Mouse (Mus musculus): ENCODE measurements around the gene Cenpm. TPM values are rescaled to one million over a fixed set of nuclear protein-coding genes. Genes with fewer than 3 reads are reported as not detected.

Gene Cenpm
- total and polyA plus RNA-seq, 2 experiments from 2014 or later, result 15.0 to 23.0 TPM

- Histone ChIP-seq H3K27ac (peak overlapping the region; percentile 8; the same call in 1 of the 2 replicates), H3K9ac (replicated peaks; ENCODE audit: low read length) (no peak overlapping the region), H3K4me1 (ENCODE audit: insufficient read depth, low read length) (peaks cover 11% of the 10 kb centered on the region), H3K9me3 (ENCODE audit: low read length) (no peaks in the 10 kb centered on the region), H3K4me2 (ENCODE audit: low read depth, low read length) (no peak overlapping the region), H3K27me3 (ENCODE audit: insufficient read depth, low read length) (no peaks in the 10 kb centered on the region), H3K4me3 (ENCODE audit: low read length) (no peak overlapping the region), H3K36me3 (ENCODE audit: insufficient read depth, low read length) (no peaks in the 10 kb centered on the region)
- no peak for TF ChIP-seq CTCF (IDR thresholded peaks at IDR 0.05; ENCODE audit: low read depth)
- 11% methylated on average over 3 of the region's 3 CpGs for WGBS
- DNase-seq (ENCODE audit: low spot score) (peak; percentile 65), ATAC-seq (peak; percentile 42; the same call in 1 of the 2 replicates)
Observed at GRCm38 (mm10) chr15:82268185-82268584, 23.6 kb upstream of the Cenpm start.

DNA sequence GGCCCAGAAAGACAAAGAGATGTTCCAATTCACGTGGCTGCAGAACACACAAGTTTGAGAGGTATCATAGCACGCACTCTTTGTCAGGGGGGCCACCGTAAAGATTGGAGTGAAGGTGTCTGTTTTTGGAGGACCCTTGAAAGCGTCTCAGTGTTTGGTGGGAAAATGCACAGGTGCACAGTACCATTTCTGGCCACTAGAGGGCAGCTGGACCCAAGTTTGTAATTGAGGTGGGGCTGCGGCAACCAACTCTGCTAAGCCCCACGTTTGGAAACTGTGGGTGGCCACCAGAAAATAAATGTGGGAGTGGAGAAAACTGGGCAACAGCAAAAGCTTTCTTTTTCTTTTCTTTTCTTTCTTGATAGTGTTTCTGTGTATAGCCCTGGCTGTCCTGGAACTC lies 21.8 kb upstream of the Cenpm start:
- Histone ChIP-seq H3K4me2 (ENCODE audit: low read depth, low read length) (no peak overlapping the region), H3K4me1 (ENCODE audit: insufficient read depth, low read length) (peaks cover 11% of the 10 kb centered on the region), H3K27me3 (ENCODE audit: insufficient read depth, low read length) (no peaks in the 10 kb centered on the region), H3K9me3 (ENCODE audit: low read length) (no peaks in the 10 kb centered on the region), H3K4me3 (ENCODE audit: low read length) (no peak overlapping the region), H3K36me3 (ENCODE audit: insufficient read depth, low read length) (no peaks in the 10 kb centered on the region), H3K9ac (replicated peaks; ENCODE audit: low read length) (no peak overlapping the region), H3K27ac (no peak overlapping the region)
- TF ChIP-seq CTCF (IDR thresholded peaks at IDR 0.05; ENCODE audit: low read depth), result peak; percentile 95
- WGBS, result 16% methylated on average over 6 of the region's 6 CpGs
- ATAC-seq, result no peak
- DNase-seq (ENCODE audit: low spot score), result peak; percentile 84

DNA sequence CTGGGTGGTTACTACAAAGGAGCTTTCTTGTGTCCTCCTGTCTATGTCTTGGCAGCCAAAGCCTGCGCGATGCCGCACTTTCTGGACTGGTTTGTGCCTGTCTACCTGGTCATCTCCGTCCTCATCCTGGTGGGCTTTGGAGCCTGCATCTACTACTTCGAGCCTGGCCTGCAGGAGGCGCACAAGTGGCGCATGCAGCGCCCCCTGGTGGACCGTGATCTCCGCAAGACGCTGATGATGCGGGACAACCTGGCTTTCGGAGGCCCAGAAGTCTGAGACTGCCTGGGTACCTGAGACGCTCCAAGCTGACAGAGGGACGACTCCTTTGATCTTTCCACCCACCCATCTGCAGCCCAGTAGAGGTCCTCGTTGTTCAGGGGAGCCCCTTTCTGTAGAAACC lies 15.0 kb upstream of the Cenpm start:
- TF ChIP-seq CTCF (IDR thresholded peaks at IDR 0.05; ENCODE audit: low read depth), result peak; percentile 99
- ATAC-seq (no peak), DNase-seq (ENCODE audit: low spot score) (peak; percentile 84)
- Histone ChIP-seq H3K9ac (replicated peaks; ENCODE audit: low read length) (no peak overlapping the region), H3K27me3 (ENCODE audit: insufficient read depth, low read length) (no peaks in the 10 kb centered on the region), H3K27ac (no peak overlapping the region), H3K9me3 (ENCODE audit: low read length) (no peaks in the 10 kb centered on the region), H3K4me1 (ENCODE audit: insufficient read depth, low read length) (peaks cover 15% of the 10 kb centered on the region; the same call in 1 of the 2 replicates), H3K4me3 (ENCODE audit: low read length) (no peak overlapping the region), H3K4me2 (ENCODE audit: low read depth, low read length) (no peak overlapping the region), H3K36me3 (ENCODE audit: insufficient read depth, low read length) (no peaks in the 10 kb centered on the region)
- WGBS, result 14% methylated on average over 16 of the region's 16 CpGs

DNA sequence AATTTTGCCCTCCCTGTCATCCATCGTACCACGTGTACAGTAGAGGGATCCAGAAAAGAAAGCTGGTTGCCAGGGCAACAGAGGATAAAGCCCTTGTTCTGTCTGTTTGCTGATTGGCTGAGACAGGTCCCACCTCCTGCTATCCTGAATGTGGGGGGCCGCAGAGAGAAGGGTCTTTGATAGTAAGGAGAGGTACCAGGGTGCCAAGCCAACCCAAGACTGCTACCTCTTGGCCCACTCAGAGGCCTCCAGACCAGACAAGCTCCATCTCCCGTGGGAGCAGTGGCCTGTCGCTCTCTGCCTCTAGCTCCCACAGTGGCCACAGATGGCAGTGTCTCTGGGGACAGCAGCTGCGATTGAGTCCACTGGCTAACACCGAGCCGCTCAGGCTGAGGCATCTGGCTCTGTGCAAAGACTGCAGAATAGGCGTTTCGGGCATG lies 11.4 kb upstream of the Cenpm start:
- Histone ChIP-seq H3K27ac (peak overlapping the region; percentile 87), H3K9ac (replicated peaks; ENCODE audit: low read length) (peak overlapping the region; percentile 52), H3K36me3 (ENCODE audit: insufficient read depth, low read length) (no peaks in the 10 kb centered on the region), H3K4me1 (ENCODE audit: insufficient read depth, low read length) (peaks cover 15% of the 10 kb centered on the region; the same call in 1 of the 2 replicates), H3K4me2 (ENCODE audit: low read depth, low read length) (peak overlapping the region; percentile 57), H3K9me3 (ENCODE audit: low read length) (no peaks in the 10 kb centered on the region), H3K4me3 (ENCODE audit: low read length) (peak overlapping the region; percentile 42), H3K27me3 (ENCODE audit: insufficient read depth, low read length) (no peaks in the 10 kb centered on the region)
- 2% methylated on average over 10 of the region's 10 CpGs for WGBS
- TF ChIP-seq CTCF (IDR thresholded peaks at IDR 0.05; ENCODE audit: low read depth), result peak; percentile 62
- DNase-seq (ENCODE audit: low spot score) (peak; percentile 93), ATAC-seq (peak; percentile 95)

GRCm38 (mm10) chr15:82255248-82255647 lies 10.7 kb upstream of the Cenpm start:
- DNase-seq (ENCODE audit: low spot score) (peak; percentile 64), ATAC-seq (peak; percentile 6; the same call in 1 of the 2 replicates)
- 43% methylated on average over 4 of the region's 4 CpGs for WGBS

GRCm38 (mm10) chr15:82252097-82252496 lies 7.5 kb upstream of the Cenpm start, which contains the start of gene 1500009C09Rik:
Gene 1500009C09Rik (plus strand): TSS chr15:82252397.
- no peak for TF ChIP-seq CTCF (IDR thresholded peaks at IDR 0.05; ENCODE audit: low read depth)

More at GRCm38 (mm10) chr15:82255248-82255647, 10.7 kb upstream of the Cenpm start:
- Histone ChIP-seq H3K4me1 (ENCODE audit: insufficient read depth, low read length) (peaks cover 15% of the 10 kb centered on the region; the same call in 1 of the 2 replicates), H3K4me2 (ENCODE audit: low read depth, low read length) (peak overlapping the region; percentile 57), H3K27ac (peak overlapping the region; percentile 87), H3K36me3 (ENCODE audit: insufficient read depth, low read length) (no peaks in the 10 kb centered on the region), H3K27me3 (ENCODE audit: insufficient read depth, low read length) (no peaks in the 10 kb centered on the region), H3K9ac (replicated peaks; ENCODE audit: low read length) (no peak overlapping the region), H3K9me3 (ENCODE audit: low read length) (no peaks in the 10 kb centered on the region), H3K4me3 (ENCODE audit: low read length) (peak overlapping the region; percentile 42; the same call in 1 of the 2 replicates)
- peak; percentile 61 for TF ChIP-seq CTCF (IDR thresholded peaks at IDR 0.05; ENCODE audit: low read depth)

DNA sequence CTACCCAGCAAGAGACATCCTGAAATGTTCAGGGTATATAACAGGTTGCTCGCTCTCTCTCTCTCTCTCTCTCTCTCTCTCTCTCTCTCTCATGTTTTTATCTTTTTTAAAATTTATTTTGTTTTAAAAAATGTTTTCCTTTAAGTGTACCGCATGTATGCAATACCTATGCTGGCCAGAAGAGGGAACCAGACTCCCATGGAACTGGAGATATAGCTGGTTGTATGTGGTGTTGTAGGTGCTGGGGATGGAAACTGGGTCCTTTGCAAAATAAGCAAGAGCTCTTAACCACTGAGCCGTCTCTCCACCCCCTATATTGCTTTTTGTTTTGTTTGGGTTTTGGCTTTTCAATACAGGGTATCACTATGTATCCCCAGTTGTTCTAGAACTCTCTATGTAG lies 7.0 kb upstream of the Cenpm start:
- Histone ChIP-seq H3K4me1 (ENCODE audit: insufficient read depth, low read length) (peaks cover 7% of the 10 kb centered on the region; the same call in 1 of the 2 replicates), H3K27me3 (ENCODE audit: insufficient read depth, low read length) (no peaks in the 10 kb centered on the region), H3K9ac (replicated peaks; ENCODE audit: low read length) (no peak overlapping the region), H3K9me3 (ENCODE audit: low read length) (no peaks in the 10 kb centered on the region), H3K27ac (no peak overlapping the region), H3K36me3 (ENCODE audit: insufficient read depth, low read length) (no peaks in the 10 kb centered on the region), H3K4me2 (ENCODE audit: low read depth, low read length) (no peak overlapping the region), H3K4me3 (ENCODE audit: low read length) (no peak overlapping the region)
- DNase-seq (ENCODE audit: low spot score), result no peak
- 94% methylated on average over 3 of the region's 3 CpGs for WGBS
- TF ChIP-seq CTCF (IDR thresholded peaks at IDR 0.05; ENCODE audit: low read depth), result peak; percentile 25; the same call in 1 of the 2 replicates
- no peak for ATAC-seq

More at GRCm38 (mm10) chr15:82252097-82252496, 7.5 kb upstream of the Cenpm start, which contains the start of gene 1500009C09Rik:
- H3K4me2 ChIP-seq (ENCODE audit: low read depth, low read length), result no peak within 1 kb of the TSS
- no peak within 1 kb of the TSS for H3K27ac ChIP-seq
- ATAC-seq, result no peak
- no peak within 1 kb of the TSS for H3K4me3 ChIP-seq (ENCODE audit: low read length)
- WGBS, result 88% methylated on average over 6 of the region's 6 CpGs
- H3K27me3 ChIP-seq (ENCODE audit: insufficient read depth, low read length), result no peaks in the 10 kb centered on the region
- H3K9ac ChIP-seq (replicated peaks; ENCODE audit: low read length), result no peak within 1 kb of the TSS
- no peaks in the 10 kb centered on the region for H3K36me3 ChIP-seq (ENCODE audit: insufficient read depth, low read length)
- no peak for DNase-seq (ENCODE audit: low spot score)
- no peaks in the 10 kb centered on the region for H3K9me3 ChIP-seq (ENCODE audit: low read length)
- H3K4me1 ChIP-seq (ENCODE audit: insufficient read depth, low read length), result peaks cover 9% of the 10 kb centered on the region; the same call in 1 of the 2 replicates
